Mouse (Mus musculus): ENCODE data around the gene Resf1.
"Not testable (repeated sequence)": the region's sequence is repeated elsewhere in the genome, so short reads cannot be mapped to it uniquely, and the experiment has no call there.

Gene Resf1

GRCm38 (mm10) chr6:149308956-149309932 lies at the start of gene Resf1:
Gene Resf1, plus strand, starts transcription at chr6:149309414.
- peak; percentile 88 to 91 for DNase-seq

- no peak for DNase-seq
Observed at GRCm38 (mm10) chr6:149260801-149261239, 48.4 kb upstream of the Resf1 start.

- DNase-seq, result no peak
Observed at GRCm38 (mm10) chr6:149267951-149268350, 41.3 kb upstream of the Resf1 start.

GRCm38 (mm10) chr6:149278248-149278731 lies 30.9 kb upstream of the Resf1 start:
- DNase-seq, result no peak

GRCm38 (mm10) chr6:149278866-149279265 lies 30.3 kb upstream of the Resf1 start:
- DNase-seq, result no peak

- no peak for DNase-seq
Observed at GRCm38 (mm10) chr6:149280511-149280910, 28.7 kb upstream of the Resf1 start.

GRCm38 (mm10) chr6:149288190-149288589 lies 21.0 kb upstream of the Resf1 start:
- not testable (repeated sequence) for DNase-seq

- DNase-seq, result not testable (repeated sequence)
Observed at GRCm38 (mm10) chr6:149303231-149303630, 6.0 kb upstream of the Resf1 start.

- DNase-seq, result no peak
Observed at GRCm38 (mm10) chr6:149307092-149307491, 2.1 kb upstream of the Resf1 start.

- DNase-seq, result no peak
Observed at GRCm38 (mm10) chr6:149307801-149308200, 1.4 kb upstream of the Resf1 start.

- DNase-seq, result no peak
Observed at GRCm38 (mm10) chr6:149310226-149310625, 1.0 kb downstream of the Resf1 start.

- DNase-seq, result no peak
Observed at GRCm38 (mm10) chr6:149311044-149311443, 1.8 kb downstream of the Resf1 start.

GRCm38 (mm10) chr6:149311778-149312177 lies 2.6 kb downstream of the Resf1 start:
- no peak for DNase-seq

GRCm38 (mm10) chr6:149312221-149312620 lies 3.0 kb downstream of the Resf1 start:
- DNase-seq, result no peak

- DNase-seq, result no peak
Observed at GRCm38 (mm10) chr6:149314918-149315317, 5.7 kb downstream of the Resf1 start.

- no peak for DNase-seq
Observed at GRCm38 (mm10) chr6:149323523-149324241, 14.5 kb downstream of the Resf1 start.

- DNase-seq, result no peak
Observed at GRCm38 (mm10) chr6:149324242-149324633, 15.0 kb downstream of the Resf1 start.

GRCm38 (mm10) chr6:149329071-149329470 lies 19.9 kb downstream of the Resf1 start:
- no peak for DNase-seq

- DNase-seq, result no peak
Observed at GRCm38 (mm10) chr6:149330332-149330731, 21.1 kb downstream of the Resf1 start.

- DNase-seq, result no peak
Observed at GRCm38 (mm10) chr6:149333036-149333435, 23.8 kb downstream of the Resf1 start.

GRCm38 (mm10) chr6:149337990-149338389 lies 28.8 kb downstream of the Resf1 start:
- DNase-seq, result no peak

- no peak for DNase-seq
Observed at GRCm38 (mm10) chr6:149338622-149339021, 29.4 kb downstream of the Resf1 start.

GRCm38 (mm10) chr6:149343802-149344201 lies 34.6 kb downstream of the Resf1 start:
- no peak for DNase-seq

Data from cerebellum, postnatal 36 days (tissue).